Mouse (Mus musculus) liver, embryonic 12.5 days (tissue): ENCODE measurements around the gene Umad1. TPM values are rescaled to one million over a fixed set of nuclear protein-coding genes. Genes with fewer than 3 reads are reported as not detected.

ENCODE experiments used
- ATAC-seq: fragments of 200-750 bp; cut with Nextera tagmentation; 2 replicates; pipeline ENCODE4 v1.8.0; 2017; ENCODE audit warnings: moderate number of reproducible peaks, mild to moderate bottlenecking, moderate library complexity
- H3K27ac ChIP-seq: fragments of 300-500 bp; sonication (generic); 2 replicates; pipeline ENCODE4 v1.5.1; 2016; ENCODE audit warnings: mild to moderate bottlenecking
- H3K27me3 ChIP-seq: fragments of 300-500 bp; sonication (generic); replicated peaks from 2 replicates; pipeline ENCODE4 v1.6.1; 2016; ENCODE audit warnings: mild to moderate bottlenecking, moderate library complexity
- H3K36me3 ChIP-seq: fragments of 300-500 bp; sonication (generic); 2 replicates; pipeline ENCODE4 v1.6.1; 2016; ENCODE audit warnings: mild to moderate bottlenecking, moderate library complexity
- H3K4me1 ChIP-seq: fragments of 300-500 bp; sonication (generic); 2 replicates; pipeline ENCODE4 v1.6.1; 2016
- H3K4me2 ChIP-seq: fragments of 300-500 bp; sonication (generic); 2 replicates; pipeline ENCODE4 v1.6.1; 2016; ENCODE audit warnings: mild to moderate bottlenecking, moderate library complexity
- H3K4me3 ChIP-seq: fragments of 300-500 bp; sonication (generic); 2 replicates; pipeline ENCODE4 v1.5.1; 2016; ENCODE audit warnings: mild to moderate bottlenecking, moderate library complexity
- H3K9ac ChIP-seq: fragments of 300-500 bp; sonication (generic); 2 replicates; pipeline ENCODE4 v1.6.1; 2016; ENCODE audit warnings: mild to moderate bottlenecking, moderate library complexity
- H3K9me3 ChIP-seq: fragments of 300-500 bp; sonication (generic); replicated peaks from 2 replicates; pipeline ENCODE4 v1.6.1; 2016; ENCODE audit warnings: mild to moderate bottlenecking, moderate library complexity
- WGBS: fragments of 180-500 bp; shearing (Covaris S2); methylation state at CpG from one replicate; pipeline ENCODE4 v1.1.7; 2016; ENCODE audit not compliant: insufficient replicate concordance; 5-methylcytosine and 5-hydroxymethylcytosine counted together
- polyA plus RNA-seq: library from polyadenylated mRNA; unstranded; fragments of >200 nt; fragmentation: Nextera tagmentation; extraction: Ambion mirVana; gene quantifications from 2 replicates; pipeline ENCODE4 v1.2.1, GENCODE M21; 2016

The Umad1 gene
- polyA plus RNA-seq, 1 experiment from 2014 or later = 17.4 TPM

DNA sequence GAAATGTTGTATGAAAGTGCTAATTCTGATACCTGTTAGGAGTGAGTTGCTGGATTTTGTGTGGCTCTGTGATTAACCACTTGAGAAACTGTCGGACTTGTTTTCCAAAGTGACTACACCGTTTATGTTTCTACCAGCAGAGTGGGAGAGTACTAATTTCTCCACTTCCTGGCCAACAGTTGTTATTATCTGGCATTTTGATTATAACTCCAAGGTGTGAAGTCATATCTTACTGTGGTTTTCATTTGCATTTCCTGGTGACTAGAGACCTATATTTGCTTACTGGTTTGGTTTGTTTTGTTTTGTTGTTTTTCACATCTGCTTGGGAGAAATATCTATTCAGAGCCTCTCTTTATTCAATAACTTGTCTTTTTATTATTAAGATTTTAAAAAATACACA, 149.2 kb downstream of the Umad1 start:
- no peaks in the 10 kb centered on the region for H3K27me3 ChIP-seq
- ATAC-seq = no peak
- H3K27ac ChIP-seq = no peak overlapping the region
- no peak overlapping the region for H3K4me3 ChIP-seq
- H3K36me3 ChIP-seq = no peaks in the 10 kb centered on the region
- no peaks in the 10 kb centered on the region for H3K4me1 ChIP-seq
- no peaks in the 10 kb centered on the region for H3K9me3 ChIP-seq
- 73% methylated on average over 2 of the region's 2 CpGs for WGBS
- H3K4me2 ChIP-seq = no peak overlapping the region
- no peak overlapping the region for H3K9ac ChIP-seq

DNA sequence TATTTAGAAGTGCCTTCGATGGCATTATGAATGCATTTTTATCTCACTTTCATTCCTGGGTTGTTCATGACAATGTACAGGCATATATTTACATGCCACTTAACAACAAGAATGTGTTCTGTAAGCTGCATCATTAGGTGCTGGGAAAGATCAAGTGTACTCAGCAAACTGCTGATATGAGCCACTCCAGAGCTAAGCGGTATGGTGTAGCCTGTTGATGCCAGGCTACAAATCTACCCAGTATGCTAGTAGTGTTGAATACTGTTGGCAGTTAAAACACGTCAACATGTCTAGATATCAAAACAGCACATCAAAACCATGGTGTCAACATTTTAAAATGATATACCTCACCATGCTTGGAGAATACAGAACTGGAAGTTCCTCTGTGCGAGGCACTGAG, 150.8 kb downstream of the Umad1 start:
- no peak overlapping the region for H3K4me3 ChIP-seq
- H3K9ac ChIP-seq = no peak overlapping the region
- H3K4me1 ChIP-seq = no peaks in the 10 kb centered on the region
- 79% methylated on average over 4 of the region's 4 CpGs for WGBS
- no peaks in the 10 kb centered on the region for H3K9me3 ChIP-seq
- H3K27me3 ChIP-seq = no peaks in the 10 kb centered on the region
- H3K4me2 ChIP-seq = no peak overlapping the region
- H3K27ac ChIP-seq = no peak overlapping the region
- no peak for ATAC-seq
- H3K36me3 ChIP-seq = no peaks in the 10 kb centered on the region

DNA sequence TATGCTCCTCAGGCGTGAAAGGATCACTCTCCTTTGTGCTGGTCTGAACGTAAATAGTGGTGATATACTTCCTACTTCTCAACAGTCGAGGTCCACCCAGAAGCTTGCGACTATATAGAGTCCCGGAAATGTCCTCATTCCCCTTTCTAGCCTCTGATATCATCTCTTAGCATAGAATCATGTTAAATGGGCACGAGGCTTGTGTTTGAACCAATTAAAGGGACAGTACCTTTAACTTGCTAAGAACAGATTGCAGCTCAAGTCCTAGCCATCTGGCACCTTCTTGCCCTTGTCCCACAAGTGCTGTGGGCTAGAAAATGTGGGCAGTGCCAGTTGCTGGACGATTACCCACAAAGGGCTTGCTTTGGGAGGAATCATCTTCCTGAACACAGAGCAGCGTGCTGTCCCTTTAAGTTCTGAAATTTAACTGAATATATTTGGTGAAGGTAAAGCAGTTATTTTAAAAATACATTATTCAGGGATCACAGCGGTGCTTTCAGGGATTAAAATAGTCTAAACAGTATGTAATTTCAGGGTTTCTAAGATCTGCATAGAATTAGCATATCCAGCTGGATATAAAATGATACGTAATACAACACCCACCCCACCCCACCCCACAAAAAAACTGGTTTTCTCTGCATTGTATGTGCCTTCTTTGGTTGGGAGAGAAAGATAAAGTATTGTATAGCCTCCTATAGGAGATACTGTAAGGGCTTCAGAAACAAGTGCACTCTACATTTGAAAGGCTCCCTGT, 153.9 kb downstream of the Umad1 start:
- WGBS = 67% methylated on average over 10 of the region's 10 CpGs
- Histone ChIP-seq H3K4me2 (no peak overlapping the region), H3K9me3 (no peaks in the 10 kb centered on the region), H3K36me3 (no peaks in the 10 kb centered on the region), H3K27me3 (no peaks in the 10 kb centered on the region), H3K4me1 (no peaks in the 10 kb centered on the region), H3K27ac (no peak overlapping the region), H3K4me3 (no peak overlapping the region), H3K9ac (no peak overlapping the region)
- ATAC-seq = no peak

DNA sequence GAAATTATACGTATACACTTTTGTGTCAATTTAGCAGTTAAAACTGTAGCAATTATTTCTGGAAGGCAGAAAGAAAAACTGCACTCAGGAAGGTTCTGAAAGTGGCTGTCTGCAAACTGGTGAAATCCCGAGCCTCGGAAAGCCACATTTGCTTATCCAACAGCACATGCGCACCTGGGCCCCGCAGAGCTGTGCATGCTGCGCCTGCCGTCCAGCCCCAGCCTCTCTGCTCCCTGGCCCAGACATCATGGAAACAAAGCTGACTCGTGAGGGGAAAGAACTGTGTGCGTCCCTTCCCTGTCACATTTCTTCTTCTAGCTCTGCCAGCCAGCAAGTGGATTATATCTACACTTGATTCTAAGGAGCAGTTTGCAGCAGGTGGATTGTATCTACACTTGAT, 154.9 kb downstream of the Umad1 start:
- Histone ChIP-seq H3K4me1 (no peaks in the 10 kb centered on the region), H3K4me3 (no peak overlapping the region), H3K27me3 (no peaks in the 10 kb centered on the region), H3K9me3 (no peaks in the 10 kb centered on the region), H3K9ac (no peak overlapping the region), H3K36me3 (no peaks in the 10 kb centered on the region), H3K27ac (no peak overlapping the region), H3K4me2 (no peak overlapping the region)
- ATAC-seq = no peak
- WGBS = 69% methylated on average over 9 of the region's 9 CpGs

DNA sequence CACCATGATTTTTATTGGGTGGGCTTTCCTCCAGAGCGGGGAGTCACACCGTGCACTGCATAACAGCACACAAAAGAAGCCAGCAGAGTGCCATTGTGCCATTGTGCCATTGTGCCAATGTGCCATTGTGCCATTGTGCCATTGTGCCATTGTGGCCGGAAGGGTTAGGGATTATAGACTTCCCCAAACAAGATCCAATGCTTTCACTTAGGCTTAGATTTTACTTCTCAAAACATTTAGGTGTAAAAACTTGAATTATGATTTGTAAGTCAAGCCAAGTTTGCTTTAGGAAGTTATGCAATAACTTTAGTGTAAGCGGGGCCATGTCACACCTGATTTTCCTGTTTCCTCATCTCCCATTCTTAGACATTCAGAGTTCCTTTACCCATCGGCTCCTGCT, 156.7 kb downstream of the Umad1 start:
- Histone ChIP-seq H3K9ac (no peak overlapping the region), H3K9me3 (no peaks in the 10 kb centered on the region), H3K36me3 (no peaks in the 10 kb centered on the region), H3K27ac (no peak overlapping the region), H3K4me1 (no peaks in the 10 kb centered on the region), H3K4me3 (no peak overlapping the region), H3K4me2 (no peak overlapping the region), H3K27me3 (no peaks in the 10 kb centered on the region)
- ATAC-seq = no peak
- WGBS = 85% methylated on average over 5 of the region's 5 CpGs

DNA sequence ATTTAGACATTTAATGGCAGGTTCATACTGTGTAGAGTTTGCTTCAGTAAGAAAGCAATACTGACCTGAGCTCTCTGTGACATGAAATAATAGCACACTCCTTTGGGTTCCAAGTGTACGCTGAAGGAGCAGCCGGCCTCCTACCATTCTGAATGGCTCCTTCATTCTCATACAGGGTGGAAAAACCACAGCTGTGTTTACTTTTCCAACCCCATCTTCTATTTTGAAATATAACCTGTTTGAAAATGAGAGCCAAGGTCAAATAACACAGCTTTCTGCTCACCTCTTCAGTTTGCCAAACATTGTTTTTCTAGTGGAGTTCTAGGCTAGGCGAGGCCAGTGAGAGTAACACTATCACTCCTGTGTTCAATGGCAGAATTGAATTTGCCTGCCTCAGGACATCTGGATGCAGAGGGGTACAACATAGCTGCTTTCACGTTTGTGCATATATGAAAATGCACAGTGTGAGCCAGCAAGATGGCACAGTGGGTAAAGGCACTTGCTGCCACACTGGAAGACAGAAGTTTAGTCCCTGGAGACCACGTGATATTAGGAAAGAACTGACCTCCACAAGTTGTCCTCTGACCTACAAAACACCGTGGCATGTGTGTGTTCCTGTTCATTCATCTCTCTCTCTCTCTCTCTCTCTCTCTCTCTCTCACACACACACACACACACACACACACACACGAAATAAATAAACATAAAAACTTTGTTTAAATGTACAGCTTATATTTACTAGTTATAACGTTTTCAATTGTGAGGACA, 157.9 kb downstream of the Umad1 start:
- 70% methylated on average over 8 of the region's 8 CpGs for WGBS
- Histone ChIP-seq H3K4me1 (no peaks in the 10 kb centered on the region), H3K27me3 (no peaks in the 10 kb centered on the region), H3K9me3 (no peaks in the 10 kb centered on the region), H3K4me2 (no peak overlapping the region), H3K36me3 (no peaks in the 10 kb centered on the region), H3K27ac (no peak overlapping the region), H3K4me3 (no peak overlapping the region), H3K9ac (no peak overlapping the region)
- ATAC-seq = no peak

DNA sequence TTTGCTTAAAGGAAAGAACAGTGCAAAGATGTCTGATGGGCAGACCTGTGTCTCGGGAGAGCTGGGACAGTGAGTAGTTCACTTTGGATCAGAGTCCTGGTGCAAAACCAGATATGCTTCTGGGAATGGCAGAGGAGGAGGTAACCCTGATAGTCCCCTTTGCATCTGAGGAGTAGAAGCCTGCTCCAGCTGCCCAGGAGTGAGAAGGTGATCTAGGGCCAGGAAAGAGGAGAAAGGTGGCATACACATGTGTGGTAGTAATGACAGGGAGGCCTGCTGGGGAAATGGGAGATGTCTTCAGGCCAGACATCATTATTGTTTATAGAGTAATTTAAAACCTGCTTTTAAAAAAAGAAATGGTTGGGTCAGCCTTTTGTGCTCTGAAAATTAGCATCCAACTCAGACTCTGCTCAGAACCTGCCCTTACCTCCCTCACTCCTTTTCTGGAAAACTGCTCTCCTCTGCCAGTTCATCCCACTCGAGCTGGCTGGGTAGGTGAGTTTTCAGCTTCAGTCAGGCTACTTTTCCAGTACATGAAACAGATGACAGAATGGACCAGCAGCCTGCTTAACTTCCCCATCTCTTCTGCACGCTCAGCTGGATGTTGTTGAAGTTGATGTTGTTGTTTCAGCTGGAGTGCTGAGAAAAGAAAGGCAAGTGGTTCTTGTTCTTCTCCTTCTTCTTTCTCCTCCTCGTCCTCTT, 160.5 kb downstream of the Umad1 start:
- Histone ChIP-seq H3K9ac (no peak overlapping the region), H3K4me1 (peaks cover 12% of the 10 kb centered on the region), H3K4me2 (no peak overlapping the region), H3K36me3 (no peaks in the 10 kb centered on the region), H3K9me3 (no peaks in the 10 kb centered on the region), H3K27ac (no peak overlapping the region), H3K27me3 (no peaks in the 10 kb centered on the region), H3K4me3 (no peak overlapping the region)
- 47% methylated on average over 4 of the region's 4 CpGs for WGBS
- ATAC-seq = no peak

DNA sequence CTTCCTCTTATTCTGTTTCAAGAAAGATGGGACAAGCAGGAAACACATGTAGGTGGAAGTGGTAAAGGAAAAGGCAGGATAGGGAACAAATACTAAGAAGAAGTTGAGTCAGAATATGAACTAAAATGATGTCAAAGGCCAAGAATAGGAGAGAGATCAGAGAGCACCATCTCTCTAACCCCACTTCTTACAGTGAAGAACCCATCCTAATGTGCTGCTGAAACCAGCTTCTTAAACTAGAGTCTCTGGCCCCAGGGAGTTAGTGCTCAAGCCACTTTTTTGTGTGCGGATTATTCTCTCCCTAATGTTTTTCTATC, 161.1 kb downstream of the Umad1 start:
- ATAC-seq = no peak
- Histone ChIP-seq H3K4me1 (peaks cover 12% of the 10 kb centered on the region), H3K27me3 (no peaks in the 10 kb centered on the region), H3K9ac (no peak overlapping the region), H3K36me3 (no peaks in the 10 kb centered on the region), H3K4me3 (no peak overlapping the region), H3K9me3 (no peaks in the 10 kb centered on the region), H3K4me2 (no peak overlapping the region), H3K27ac (no peak overlapping the region)
- 81% methylated on average over 1 of the region's 1 CpGs for WGBS

DNA sequence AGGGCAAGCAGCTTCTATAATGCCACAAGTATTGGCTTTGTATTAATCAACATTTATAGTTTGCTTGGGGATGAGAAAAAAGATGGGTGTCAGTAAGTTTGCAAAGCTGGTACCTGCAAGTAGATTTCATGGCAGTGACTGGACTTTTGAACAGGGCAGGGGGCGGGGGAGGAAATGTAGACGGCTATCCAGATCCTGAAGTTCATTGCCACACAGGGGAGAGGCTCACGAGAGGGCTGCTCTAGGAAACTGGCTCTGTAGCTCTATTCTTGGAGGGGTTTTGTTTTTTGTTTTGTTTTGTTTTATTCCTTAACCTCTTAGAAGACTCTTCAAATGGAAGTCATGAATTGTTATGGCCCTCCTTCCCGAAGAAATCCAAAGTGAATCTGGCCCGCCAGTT, 162.3 kb downstream of the Umad1 start:
- Histone ChIP-seq H3K27me3 (no peaks in the 10 kb centered on the region), H3K9me3 (no peaks in the 10 kb centered on the region), H3K36me3 (no peaks in the 10 kb centered on the region), H3K9ac (no peak overlapping the region), H3K4me3 (no peak overlapping the region), H3K4me1 (peaks cover 12% of the 10 kb centered on the region), H3K4me2 (no peak overlapping the region), H3K27ac (no peak overlapping the region)
- 70% methylated on average over 5 of the region's 5 CpGs for WGBS
- no peak for ATAC-seq

DNA sequence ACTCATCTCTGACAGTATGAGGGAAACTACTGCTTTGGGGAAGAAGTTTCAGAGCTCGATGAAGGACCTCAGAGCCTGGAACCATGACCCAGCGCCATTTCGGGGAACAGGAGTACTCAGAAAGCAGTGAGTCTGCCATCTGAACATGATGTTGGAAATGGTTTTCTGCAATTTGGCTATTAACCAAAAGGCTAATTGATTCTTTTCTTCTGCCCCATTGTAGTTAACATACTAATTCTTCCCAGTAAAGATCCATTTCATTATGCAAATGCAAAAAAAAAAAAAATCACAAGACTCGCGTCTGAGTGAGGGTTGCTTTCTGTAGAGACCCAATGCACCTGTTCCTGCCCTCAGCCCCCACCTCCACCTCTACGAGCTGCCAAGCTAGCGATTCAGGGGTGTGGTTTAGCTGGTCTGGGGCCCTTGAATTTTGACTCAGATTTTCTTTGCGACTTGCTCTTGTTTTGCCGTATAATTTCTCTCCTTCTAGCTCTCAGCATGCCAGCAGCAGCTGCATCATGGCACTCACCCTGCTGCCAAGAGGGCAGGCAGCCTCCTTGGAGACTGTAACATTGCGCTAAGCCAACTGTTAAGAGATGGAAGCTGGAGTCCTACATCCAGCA, 163.0 kb downstream of the Umad1 start:
- H3K4me1 ChIP-seq = peaks cover 12% of the 10 kb centered on the region
- no peaks in the 10 kb centered on the region for H3K27me3 ChIP-seq
- H3K4me3 ChIP-seq = no peak overlapping the region
- no peaks in the 10 kb centered on the region for H3K36me3 ChIP-seq
- 76% methylated on average over 10 of the region's 10 CpGs for WGBS
- no peak overlapping the region for H3K27ac ChIP-seq
- no peak overlapping the region for H3K9ac ChIP-seq
- H3K9me3 ChIP-seq = no peaks in the 10 kb centered on the region
- no peak overlapping the region for H3K4me2 ChIP-seq
- no peak for ATAC-seq

DNA sequence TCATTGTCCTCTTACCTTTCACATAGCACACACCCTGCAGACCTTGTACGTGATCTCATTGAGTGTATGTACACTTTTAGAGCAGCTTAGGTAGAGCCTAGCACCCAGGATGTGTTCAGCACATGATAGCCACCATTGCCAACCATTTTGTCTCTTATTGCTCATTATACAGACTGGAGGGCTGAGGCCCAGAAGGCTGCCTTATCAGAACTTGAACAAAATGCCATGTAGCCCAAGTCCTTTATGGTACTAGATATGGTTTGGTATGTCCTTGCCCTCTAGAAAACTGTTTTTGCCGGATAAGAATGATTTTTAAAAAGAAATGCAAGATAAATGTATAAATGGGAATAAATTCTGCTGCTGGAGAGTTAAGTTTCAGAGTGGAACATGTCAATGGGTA, 164.1 kb downstream of the Umad1 start:
- Histone ChIP-seq H3K9me3 (no peaks in the 10 kb centered on the region), H3K4me1 (peaks cover 12% of the 10 kb centered on the region), H3K36me3 (no peaks in the 10 kb centered on the region), H3K9ac (no peak overlapping the region), H3K4me2 (no peak overlapping the region), H3K27me3 (no peaks in the 10 kb centered on the region), H3K4me3 (no peak overlapping the region), H3K27ac (no peak overlapping the region)
- 56% methylated on average over 2 of the region's 2 CpGs for WGBS
- peak; percentile 49; the same call in 1 of the 2 replicates for ATAC-seq

DNA sequence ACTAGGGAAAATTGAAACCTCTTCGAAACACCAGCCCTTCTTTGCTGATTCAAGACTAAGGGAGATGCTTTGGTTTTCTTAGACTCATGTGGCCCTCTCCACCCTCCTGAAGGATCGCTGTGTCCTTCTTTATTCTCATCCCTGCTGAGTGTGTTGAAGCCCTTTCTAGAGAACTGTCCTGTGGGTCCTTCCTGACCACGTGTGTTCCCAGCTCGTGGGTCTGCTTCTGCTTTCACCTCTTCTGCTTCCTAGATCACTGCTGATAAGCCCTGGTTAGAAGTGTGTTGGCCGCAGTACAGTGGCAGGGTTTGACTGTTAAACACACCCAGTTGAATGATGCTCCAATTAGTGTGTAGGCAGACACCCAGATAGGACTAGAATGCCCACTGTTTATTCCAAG, 168.6 kb downstream of the Umad1 start:
- H3K9me3 ChIP-seq = no peaks in the 10 kb centered on the region
- no peaks in the 10 kb centered on the region for H3K36me3 ChIP-seq
- no peak for ATAC-seq
- H3K4me3 ChIP-seq = no peak overlapping the region
- H3K27ac ChIP-seq = no peak overlapping the region
- WGBS = 51% methylated on average over 5 of the region's 5 CpGs
- peaks cover 10% of the 10 kb centered on the region for H3K4me1 ChIP-seq
- H3K4me2 ChIP-seq = no peak overlapping the region
- no peak overlapping the region for H3K9ac ChIP-seq
- H3K27me3 ChIP-seq = no peaks in the 10 kb centered on the region
